Mouse (Mus musculus) layer of hippocampus, postnatal 14 days (tissue): ENCODE data around the gene Rai1. TPM values are rescaled to one million over a fixed set of nuclear protein-coding genes. Genes with fewer than 3 reads are reported as not detected.

Experiments used
- DNase-seq, 2 experiments: peaks; one replicate each; pipeline ENCODE4 v3.0.0; 2021 to 2022; ENCODE audit warnings: low spot score in 2 of 2, mixed read lengths in 1 of 2
- total RNA-seq, 2 experiments: library from RNA; stranded (reverse); gene quantifications; 2 replicates each; pipeline ENCODE4 v1.2.3; 2021

Rai1 gene
- total RNA-seq, 2 experiments from 2014 or later = 63.2 to 69.2 TPM

- DNase-seq = no peak
These were observed 83.6 kb downstream of the Rai1 start for GRCm38 (mm10) chr11:60188275-60188853.

- no peak for DNase-seq
These were observed 84.8 kb downstream of the Rai1 start for GRCm38 (mm10) chr11:60189501-60190040.

- no peak for DNase-seq
These were observed 85.3 kb downstream of the Rai1 start for GRCm38 (mm10) chr11:60190055-60190641.

- DNase-seq = no peak
These were observed 87.7 kb downstream of the Rai1 start for GRCm38 (mm10) chr11:60192534-60192933.

- DNase-seq = no peak
These were observed 88.7 kb downstream of the Rai1 start for GRCm38 (mm10) chr11:60193556-60193955.

- no peak for DNase-seq
These were observed 90.3 kb downstream of the Rai1 start for GRCm38 (mm10) chr11:60195108-60195507.

GRCm38 (mm10) chr11:60196344-60196743, 91.5 kb downstream of the Rai1 start:
- DNase-seq = no peak

- DNase-seq = no peak
These were observed 93.3 kb downstream of the Rai1 start for GRCm38 (mm10) chr11:60197998-60198619.

- DNase-seq = no peak
These were observed 93.8 kb downstream of the Rai1 start for GRCm38 (mm10) chr11:60198651-60199050.

- DNase-seq = peak; percentile 94 to 96
These were observed 94.9 kb downstream of the Rai1 start for GRCm38 (mm10) chr11:60199702-60200184.

GRCm38 (mm10) chr11:60200384-60200783, 95.6 kb downstream of the Rai1 start:
- DNase-seq = no peak

- DNase-seq = no peak
These were observed 98.2 kb downstream of the Rai1 start for GRCm38 (mm10) chr11:60202710-60203638.

GRCm38 (mm10) chr11:60205026-60205425, 100.2 kb downstream of the Rai1 start:
- DNase-seq = no peak

- no peak for DNase-seq
These were observed 101.4 kb downstream of the Rai1 start for GRCm38 (mm10) chr11:60206207-60206606.

- no peak for DNase-seq
These were observed 103.4 kb downstream of the Rai1 start for GRCm38 (mm10) chr11:60208201-60208600.

- no peak for DNase-seq
These were observed 103.9 kb downstream of the Rai1 start for GRCm38 (mm10) chr11:60208712-60209111.

GRCm38 (mm10) chr11:60209217-60209932, 104.6 kb downstream of the Rai1 start:
- peak; percentile 86 to 95 for DNase-seq

GRCm38 (mm10) chr11:60209933-60210249, 105.1 kb downstream of the Rai1 start:
- DNase-seq = no peak

GRCm38 (mm10) chr11:60210305-60210724, 105.5 kb downstream of the Rai1 start:
- DNase-seq = peak; percentile 82 to 91

- DNase-seq = no peak
These were observed 106.3 kb downstream of the Rai1 start for GRCm38 (mm10) chr11:60211152-60211551.

GRCm38 (mm10) chr11:60211761-60212160, 106.9 kb downstream of the Rai1 start:
- DNase-seq = no peak
